Mouse (Mus musculus): ENCODE measurements around the gene Fads1. TPM values are rescaled to one million over a fixed set of nuclear protein-coding genes. Genes with fewer than 3 reads are reported as not detected.

The Fads1 gene
- 146 and 154 TPM in 2 replicates for polyA plus RNA-seq (2015; fragmentation: Nextera tagmentation; extraction: Ambion mirVana)

GRCm38 (mm10) chr19:10182670-10183298, at the start of gene Fads1:
Gene Fads1, plus strand, starts transcription at chr19:10182888.
- ATAC-seq, result peak; percentile 96
- Histone ChIP-seq H3K4me2 (ENCODE audit: low read depth, low read length) (peak within 1 kb of the TSS; percentile 70), H3K9ac (ENCODE audit: low read depth, low read length) (peak within 1 kb of the TSS; percentile 95), H3K27ac (ENCODE audit: low read length) (peak within 1 kb of the TSS; percentile 91), H3K4me1 (ENCODE audit: control insufficient read depth, insufficient read depth, low read length) (peaks cover 6% of the 10 kb centered on the region), H3K9me3 (ENCODE audit: control insufficient read depth, low read length) (no peaks in the 10 kb centered on the region), H3K36me3 (ENCODE audit: control insufficient read depth, insufficient read depth, low read length) (peaks cover 17% of the 10 kb centered on the region; the same call in 1 of the 2 replicates), H3K27me3 (replicated peaks; ENCODE audit: control insufficient read depth, insufficient read depth, low read length) (no peaks in the 10 kb centered on the region), H3K4me3 (ENCODE audit: low read length) (peak within 1 kb of the TSS; percentile 86)
- WGBS, result under 1% methylated on average over 69 of the region's 70 CpGs

GRCm38 (mm10) chr19:10134692-10135091, 48.0 kb upstream of the Fads1 start:
- Histone ChIP-seq H3K27ac (ENCODE audit: low read length) (peak overlapping the region; percentile 29), H3K4me2 (ENCODE audit: low read depth, low read length) (no peak overlapping the region), H3K27me3 (replicated peaks; ENCODE audit: control insufficient read depth, insufficient read depth, low read length) (no peaks in the 10 kb centered on the region), H3K4me3 (ENCODE audit: low read length) (no peak overlapping the region), H3K9me3 (ENCODE audit: control insufficient read depth, low read length) (no peaks in the 10 kb centered on the region), H3K36me3 (ENCODE audit: control insufficient read depth, insufficient read depth, low read length) (no peaks in the 10 kb centered on the region), H3K4me1 (ENCODE audit: control insufficient read depth, insufficient read depth, low read length) (peaks cover 6% of the 10 kb centered on the region; the same call in 1 of the 2 replicates), H3K9ac (ENCODE audit: low read depth, low read length) (no peak overlapping the region)
- peak; percentile 76 for ATAC-seq
- whole genome bisulfite sequencing, result 34% methylated on average over 2 of the region's 2 CpGs

- Histone ChIP-seq H3K9me3 (ENCODE audit: control insufficient read depth, low read length) (no peaks in the 10 kb centered on the region), H3K4me2 (ENCODE audit: low read depth, low read length) (no peak overlapping the region), H3K9ac (ENCODE audit: low read depth, low read length) (no peak overlapping the region), H3K36me3 (ENCODE audit: control insufficient read depth, insufficient read depth, low read length) (no peaks in the 10 kb centered on the region), H3K27me3 (replicated peaks; ENCODE audit: control insufficient read depth, insufficient read depth, low read length) (no peaks in the 10 kb centered on the region), H3K4me1 (ENCODE audit: control insufficient read depth, insufficient read depth, low read length) (peaks cover 6% of the 10 kb centered on the region; the same call in 1 of the 2 replicates), H3K4me3 (ENCODE audit: low read length) (no peak overlapping the region), H3K27ac (ENCODE audit: low read length) (no peak overlapping the region)
- 76% methylated on average over 5 of the region's 5 CpGs for WGBS
- ATAC-seq, result no peak
Measured at GRCm38 (mm10) chr19:10137423-10137822, 45.3 kb upstream of the Fads1 start.

- Histone ChIP-seq H3K9me3 (ENCODE audit: control insufficient read depth, low read length) (no peaks in the 10 kb centered on the region), H3K4me3 (ENCODE audit: low read length) (no peak overlapping the region), H3K4me2 (ENCODE audit: low read depth, low read length) (no peak overlapping the region), H3K9ac (ENCODE audit: low read depth, low read length) (no peak overlapping the region), H3K4me1 (ENCODE audit: control insufficient read depth, insufficient read depth, low read length) (peaks cover 2% of the 10 kb centered on the region; the same call in 1 of the 2 replicates), H3K36me3 (ENCODE audit: control insufficient read depth, insufficient read depth, low read length) (no peaks in the 10 kb centered on the region), H3K27me3 (replicated peaks; ENCODE audit: control insufficient read depth, insufficient read depth, low read length) (no peaks in the 10 kb centered on the region), H3K27ac (ENCODE audit: low read length) (no peak overlapping the region)
- WGBS, result 76% methylated on average over 6 of the region's 6 CpGs
- no peak for ATAC-seq
Measured at GRCm38 (mm10) chr19:10139736-10140135, 43.0 kb upstream of the Fads1 start.

- Histone ChIP-seq H3K9ac (ENCODE audit: low read depth, low read length) (no peak overlapping the region), H3K27ac (ENCODE audit: low read length) (no peak overlapping the region), H3K4me3 (ENCODE audit: low read length) (no peak overlapping the region), H3K4me1 (ENCODE audit: control insufficient read depth, insufficient read depth, low read length) (no peaks in the 10 kb centered on the region), H3K27me3 (replicated peaks; ENCODE audit: control insufficient read depth, insufficient read depth, low read length) (no peaks in the 10 kb centered on the region), H3K36me3 (ENCODE audit: control insufficient read depth, insufficient read depth, low read length) (no peaks in the 10 kb centered on the region), H3K4me2 (ENCODE audit: low read depth, low read length) (no peak overlapping the region), H3K9me3 (ENCODE audit: control insufficient read depth, low read length) (no peaks in the 10 kb centered on the region)
- ATAC-seq, result no peak
- WGBS, result 63% methylated on average over 2 of the region's 2 CpGs
Measured at GRCm38 (mm10) chr19:10143667-10144066, 39.0 kb upstream of the Fads1 start.

- Histone ChIP-seq H3K9ac (ENCODE audit: low read depth, low read length) (no peak overlapping the region), H3K4me1 (ENCODE audit: control insufficient read depth, insufficient read depth, low read length) (no peaks in the 10 kb centered on the region), H3K9me3 (ENCODE audit: control insufficient read depth, low read length) (no peaks in the 10 kb centered on the region), H3K27me3 (replicated peaks; ENCODE audit: control insufficient read depth, insufficient read depth, low read length) (no peaks in the 10 kb centered on the region), H3K27ac (ENCODE audit: low read length) (no peak overlapping the region), H3K4me2 (ENCODE audit: low read depth, low read length) (no peak overlapping the region), H3K4me3 (ENCODE audit: low read length) (no peak overlapping the region), H3K36me3 (ENCODE audit: control insufficient read depth, insufficient read depth, low read length) (no peaks in the 10 kb centered on the region)
- 47% methylated on average over 4 of the region's 4 CpGs for WGBS
- ATAC-seq, result no peak
Measured at GRCm38 (mm10) chr19:10144464-10144863, 38.2 kb upstream of the Fads1 start.

- no peaks in the 10 kb centered on the region for H3K4me1 ChIP-seq (ENCODE audit: control insufficient read depth, insufficient read depth, low read length)
- H3K9me3 ChIP-seq (ENCODE audit: control insufficient read depth, low read length), result no peaks in the 10 kb centered on the region
- no peak overlapping the region for H3K9ac ChIP-seq (ENCODE audit: low read depth, low read length)
- WGBS, result 69% methylated on average over 6 of the region's 6 CpGs
- no peaks in the 10 kb centered on the region for H3K27me3 ChIP-seq (replicated peaks; ENCODE audit: control insufficient read depth, insufficient read depth, low read length)
- no peak overlapping the region for H3K27ac ChIP-seq (ENCODE audit: low read length)
- H3K36me3 ChIP-seq (ENCODE audit: control insufficient read depth, insufficient read depth, low read length), result no peaks in the 10 kb centered on the region
- no peak overlapping the region for H3K4me2 ChIP-seq (ENCODE audit: low read depth, low read length)
- peak; percentile 46; the same call in 1 of the 2 replicates for ATAC-seq
- H3K4me3 ChIP-seq (ENCODE audit: low read length), result no peak overlapping the region
Measured at GRCm38 (mm10) chr19:10148555-10148954, 34.1 kb upstream of the Fads1 start.

GRCm38 (mm10) chr19:10149189-10149588, 33.5 kb upstream of the Fads1 start:
- no peak overlapping the region for H3K4me3 ChIP-seq (ENCODE audit: low read length)
- no peaks in the 10 kb centered on the region for H3K36me3 ChIP-seq (ENCODE audit: control insufficient read depth, insufficient read depth, low read length)
- 78% methylated on average over 3 of the region's 3 CpGs for WGBS
- ATAC-seq, result no peak
- H3K4me1 ChIP-seq (ENCODE audit: control insufficient read depth, insufficient read depth, low read length), result no peaks in the 10 kb centered on the region
- H3K27ac ChIP-seq (ENCODE audit: low read length), result no peak overlapping the region
- H3K9me3 ChIP-seq (ENCODE audit: control insufficient read depth, low read length), result no peaks in the 10 kb centered on the region
- no peak overlapping the region for H3K4me2 ChIP-seq (ENCODE audit: low read depth, low read length)
- no peak overlapping the region for H3K9ac ChIP-seq (ENCODE audit: low read depth, low read length)
- no peaks in the 10 kb centered on the region for H3K27me3 ChIP-seq (replicated peaks; ENCODE audit: control insufficient read depth, insufficient read depth, low read length)

GRCm38 (mm10) chr19:10157725-10158124, 25.0 kb upstream of the Fads1 start:
- Histone ChIP-seq H3K27ac (ENCODE audit: low read length) (no peak overlapping the region), H3K4me1 (ENCODE audit: control insufficient read depth, insufficient read depth, low read length) (no peaks in the 10 kb centered on the region), H3K4me3 (ENCODE audit: low read length) (no peak overlapping the region), H3K27me3 (replicated peaks; ENCODE audit: control insufficient read depth, insufficient read depth, low read length) (no peaks in the 10 kb centered on the region), H3K9ac (ENCODE audit: low read depth, low read length) (no peak overlapping the region), H3K9me3 (ENCODE audit: control insufficient read depth, low read length) (no peaks in the 10 kb centered on the region), H3K4me2 (ENCODE audit: low read depth, low read length) (no peak overlapping the region), H3K36me3 (ENCODE audit: control insufficient read depth, insufficient read depth, low read length) (no peaks in the 10 kb centered on the region)
- WGBS, result 66% methylated on average over 2 of the region's 2 CpGs
- no peak for ATAC-seq

- WGBS, result 78% methylated on average over 3 of the region's 3 CpGs
- H3K4me1 ChIP-seq (ENCODE audit: control insufficient read depth, insufficient read depth, low read length), result no peaks in the 10 kb centered on the region
- H3K9me3 ChIP-seq (ENCODE audit: control insufficient read depth, low read length), result no peaks in the 10 kb centered on the region
- no peaks in the 10 kb centered on the region for H3K27me3 ChIP-seq (replicated peaks; ENCODE audit: control insufficient read depth, insufficient read depth, low read length)
- H3K4me2 ChIP-seq (ENCODE audit: low read depth, low read length), result no peak overlapping the region
- H3K9ac ChIP-seq (ENCODE audit: low read depth, low read length), result no peak overlapping the region
- H3K4me3 ChIP-seq (ENCODE audit: low read length), result no peak overlapping the region
- H3K36me3 ChIP-seq (ENCODE audit: control insufficient read depth, insufficient read depth, low read length), result no peaks in the 10 kb centered on the region
- no peak for ATAC-seq
- no peak overlapping the region for H3K27ac ChIP-seq (ENCODE audit: low read length)
Measured at GRCm38 (mm10) chr19:10163896-10164295, 18.8 kb upstream of the Fads1 start.

Measured in intestine, embryonic 16.5 days (tissue).